Mouse (Mus musculus): ENCODE results near the gene Chaf1b.

The Chaf1b gene

GRCm38 (mm10) chr16:93938400-93938846 lies 54.7 kb downstream of the Chaf1b start:
- in situ Hi-C loops (cut with MboI; ENCODE audit: low pct_unique_long_range_greater_than_20kb in 1 of 2, low sequenced_read_pairs in 2 of 2, unreplicated experiment in 1 of 2), result loop anchor here in 1 of 2 experiments (25.0 kb wide), 2 partner anchors 99 to 299 kb away; no protein-coding TSS in a partner anchor

- in situ Hi-C loops (cut with MboI; ENCODE audit: low pct_unique_long_range_greater_than_20kb in 1 of 2, low sequenced_read_pairs in 2 of 2, unreplicated experiment in 1 of 2), result loop anchor here (5.0 to 25.0 kb wide), 4 partner anchors 82 to 315 kb away; no protein-coding TSS in a partner anchor
Observed at GRCm38 (mm10) chr16:93939961-93940360, 56.3 kb downstream of the Chaf1b start.

GRCm38 (mm10) chr16:93941781-93942567 lies 58.3 kb downstream of the Chaf1b start:
- in situ Hi-C loops (cut with MboI; ENCODE audit: low pct_unique_long_range_greater_than_20kb in 1 of 2, low sequenced_read_pairs in 2 of 2, unreplicated experiment in 1 of 2), result loop anchor here (5.0 to 25.0 kb wide), 4 partner anchors 80 to 313 kb away; no protein-coding TSS in a partner anchor

GRCm38 (mm10) chr16:93942796-93943502 lies 59.2 kb downstream of the Chaf1b start:
- in situ Hi-C loops (cut with MboI; ENCODE audit: low pct_unique_long_range_greater_than_20kb in 1 of 2, low sequenced_read_pairs in 2 of 2, unreplicated experiment in 1 of 2), result loop anchor here (5.0 to 25.0 kb wide), 4 partner anchors 79 to 312 kb away; no protein-coding TSS in a partner anchor

GRCm38 (mm10) chr16:93944301-93944700 lies 60.6 kb downstream of the Chaf1b start:
- in situ Hi-C loops (cut with MboI; ENCODE audit: low pct_unique_long_range_greater_than_20kb in 1 of 2, low sequenced_read_pairs in 2 of 2, unreplicated experiment in 1 of 2), result loop anchor here (5.0 to 25.0 kb wide), 4 partner anchors 78 to 310 kb away; no protein-coding TSS in a partner anchor

GRCm38 (mm10) chr16:93947396-93947795 lies 63.7 kb downstream of the Chaf1b start:
- in situ Hi-C loops (cut with MboI; ENCODE audit: low pct_unique_long_range_greater_than_20kb in 1 of 2, low sequenced_read_pairs in 2 of 2, unreplicated experiment in 1 of 2), result loop anchor here (10.0 to 25.0 kb wide), 3 partner anchors 90 to 307 kb away; no protein-coding TSS in a partner anchor

Measured in mouse embryonic stem cell (cell line).